Mouse (Mus musculus) erythroblast, embryonic 14.5 days (primary cell): ENCODE data around the gene Olfm1. TPM values are rescaled to one million over a fixed set of nuclear protein-coding genes. Genes with fewer than 3 reads are reported as not detected.

Experiments used
- H3K27me3 ChIP-seq: 2 replicates; pipeline ENCODE4 v1.6.1; 2012; ENCODE audit warnings: inconsistent platforms; ENCODE audit not compliant: control insufficient read depth
- H3K36me3 ChIP-seq: 2 replicates; pipeline ENCODE4 v1.6.1; 2012; ENCODE audit warnings: mild to moderate bottlenecking, inconsistent platforms; ENCODE audit not compliant: control insufficient read depth
- H3K4me1 ChIP-seq: 2 replicates; pipeline ENCODE4 v1.6.1; 2012; ENCODE audit warnings: inconsistent platforms; ENCODE audit not compliant: control insufficient read depth
- H3K4me3 ChIP-seq: replicated peaks from 2 replicates; pipeline ENCODE3; 2012; ENCODE audit warnings: moderate library complexity, mild to moderate bottlenecking, inconsistent platforms
- H3K9me3 ChIP-seq: 2 replicates; pipeline ENCODE4 v1.6.1; 2012; ENCODE audit warnings: low read length, inconsistent platforms, mixed read lengths; ENCODE audit not compliant: control insufficient read depth
- GATA1 ChIP-seq: IDR thresholded peaks from 2 replicates; pipeline ENCODE4 v1.6.1; 2012; ENCODE audit warnings: low read length, inconsistent platforms, mixed read lengths
- TAL1 ChIP-seq: IDR thresholded peaks from 3 replicates; pipeline ENCODE4 v1.6.1; 2012; ENCODE audit warnings: low read length, inconsistent platforms, mixed read lengths
- polyA plus RNA-seq: library from polyadenylated mRNA; stranded (reverse); fragments of >175 nt; gene quantifications from 2 replicates; pipeline ENCODE4 v1.2.3, GENCODE M21; 2012

Olfm1 gene
- polyA plus RNA-seq, 1 experiment, result 0.02 TPM

DNA sequence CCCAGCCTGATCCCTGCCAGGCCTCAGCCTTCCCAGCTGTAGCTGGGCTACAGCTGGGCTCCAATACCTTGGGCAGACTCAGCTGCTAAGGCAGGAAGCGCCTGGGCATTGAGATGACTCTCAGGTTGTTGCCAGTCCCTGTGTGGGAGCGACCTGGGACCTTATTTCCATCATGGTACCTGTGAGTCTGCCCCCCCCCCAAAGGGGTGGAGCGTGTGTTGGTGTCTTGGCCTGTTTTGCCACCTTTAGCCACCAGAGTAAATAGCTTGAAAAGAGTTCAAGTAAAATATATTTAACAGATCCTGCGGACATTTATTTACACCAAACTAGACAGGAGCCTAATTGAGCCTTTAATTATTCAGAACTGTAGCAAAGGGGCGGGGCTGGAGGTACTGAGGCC, 16.4 kb downstream of the Olfm1 start:
- Histone ChIP-seq H3K4me3 (no peak overlapping the region), H3K36me3 (no peaks in the 10 kb centered on the region), H3K27me3 (peaks cover 64% of the 10 kb centered on the region), H3K9me3 (peaks cover 3% of the 10 kb centered on the region; the same call in 1 of the 2 replicates), H3K4me1 (peaks cover 11% of the 10 kb centered on the region)
- no peak for TF ChIP-seq TAL1
- no peak for TF ChIP-seq GATA1

DNA sequence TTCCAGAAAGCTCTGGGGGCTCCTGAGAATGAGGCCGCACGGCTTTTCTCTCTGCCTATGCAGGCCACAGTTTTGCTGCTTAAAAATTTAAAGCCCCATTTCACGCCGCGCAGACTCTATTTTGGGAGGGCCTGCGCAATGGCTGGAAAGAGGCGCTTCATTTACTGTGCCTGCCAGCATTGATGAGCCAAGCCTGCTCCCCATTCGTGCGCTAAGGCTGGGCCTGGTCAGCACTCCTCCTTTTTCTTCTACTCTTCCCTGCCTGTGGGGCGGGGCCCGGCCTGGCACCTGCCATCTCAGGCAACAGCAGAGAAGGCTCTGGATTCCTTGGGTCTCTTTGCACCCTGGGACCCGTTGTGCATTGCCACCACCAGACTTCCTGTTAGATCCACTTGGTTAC, 16.9 kb downstream of the Olfm1 start:
- peaks cover 3% of the 10 kb centered on the region; the same call in 1 of the 2 replicates for H3K9me3 ChIP-seq
- no peak overlapping the region for H3K4me3 ChIP-seq
- H3K36me3 ChIP-seq, result no peaks in the 10 kb centered on the region
- H3K4me1 ChIP-seq, result peaks cover 9% of the 10 kb centered on the region
- TF ChIP-seq GATA1 (no peak), TAL1 (no peak)
- H3K27me3 ChIP-seq, result peaks cover 60% of the 10 kb centered on the region

DNA sequence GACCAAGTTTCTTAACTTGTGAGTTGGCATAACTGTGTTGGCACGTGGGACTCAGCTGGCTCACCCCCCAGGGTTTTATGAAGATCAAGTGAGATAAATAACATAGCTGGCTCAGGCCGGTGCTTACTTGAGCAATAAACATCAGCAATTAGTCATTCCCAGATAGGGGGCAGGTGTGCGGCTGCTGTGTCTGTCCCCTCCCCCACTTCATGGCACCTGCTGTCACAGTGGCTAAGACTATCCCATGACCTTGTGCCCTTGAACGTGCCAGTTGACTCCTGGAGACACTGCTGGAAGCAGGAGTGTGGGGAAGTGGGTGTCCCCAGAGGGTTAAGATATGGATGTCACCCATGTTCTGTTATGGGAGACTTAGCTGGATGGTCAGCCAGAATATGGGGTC, 17.5 kb downstream of the Olfm1 start:
- Histone ChIP-seq H3K27me3 (peaks cover 53% of the 10 kb centered on the region), H3K9me3 (peaks cover 3% of the 10 kb centered on the region; the same call in 1 of the 2 replicates), H3K4me1 (peaks cover 4% of the 10 kb centered on the region), H3K4me3 (no peak overlapping the region), H3K36me3 (no peaks in the 10 kb centered on the region)
- TF ChIP-seq GATA1 (no peak), TAL1 (no peak)

DNA sequence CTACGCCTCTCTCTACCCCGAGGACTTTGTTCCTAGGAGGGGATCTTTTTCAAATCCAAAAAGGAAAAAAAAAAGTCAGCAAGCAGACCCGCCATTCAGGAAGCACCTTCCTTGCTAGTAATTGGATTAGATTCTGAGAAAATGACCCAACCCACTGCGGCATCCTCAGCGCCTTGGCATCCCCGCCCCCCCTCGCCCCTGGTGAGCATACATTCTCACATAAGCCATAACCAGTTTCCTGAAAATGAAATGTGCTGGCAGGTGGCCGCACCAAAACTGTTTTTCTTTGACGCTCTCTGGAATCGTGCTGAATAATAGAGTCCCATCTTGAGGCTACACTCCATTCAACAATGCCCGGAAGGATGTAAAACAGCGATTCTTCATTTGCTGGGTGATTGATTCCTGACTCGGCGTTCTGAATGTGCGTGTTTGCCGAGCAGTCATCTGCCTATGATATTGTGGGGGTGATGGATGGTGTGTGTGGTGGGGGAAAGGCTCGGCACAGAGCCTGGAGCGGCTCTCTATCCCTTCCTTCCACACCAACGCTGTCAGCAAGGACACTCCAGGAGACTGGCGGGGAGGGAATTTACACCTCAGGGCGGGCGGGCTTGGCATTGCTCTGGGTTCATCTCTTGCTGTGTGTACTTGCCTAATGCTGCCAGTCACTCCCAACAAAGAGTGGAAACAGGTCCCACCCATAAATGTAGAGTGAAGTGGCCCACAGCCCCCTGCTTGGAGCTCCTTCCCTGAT, 18.9 kb downstream of the Olfm1 start:
- no peak for TF ChIP-seq GATA1
- TF ChIP-seq TAL1, result no peak
- Histone ChIP-seq H3K27me3 (peaks cover 39% of the 10 kb centered on the region), H3K9me3 (no peaks in the 10 kb centered on the region)

DNA sequence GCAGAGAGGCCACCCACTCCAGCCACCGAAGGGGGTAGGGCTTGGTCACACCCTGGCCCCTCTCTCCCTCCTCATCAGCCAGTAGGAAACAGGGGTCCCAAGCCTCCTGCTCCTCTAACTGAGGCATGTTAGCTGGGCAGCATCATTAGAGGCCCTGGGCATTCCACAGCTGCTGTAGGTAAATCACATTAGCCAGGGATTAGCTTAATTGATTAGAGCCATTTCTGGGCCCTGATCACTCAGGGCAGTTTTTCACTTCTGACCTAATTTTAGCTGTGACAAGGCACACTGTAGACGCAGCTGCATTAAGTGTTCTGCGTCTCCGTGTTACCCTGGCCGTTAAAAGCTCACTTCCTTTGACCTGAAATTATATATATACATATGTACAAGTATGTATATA, 20.1 kb downstream of the Olfm1 start:
- Histone ChIP-seq H3K27me3 (peaks cover 27% of the 10 kb centered on the region), H3K4me3 (no peak overlapping the region), H3K36me3 (no peaks in the 10 kb centered on the region), H3K4me1 (no peaks in the 10 kb centered on the region), H3K9me3 (no peaks in the 10 kb centered on the region)
- TF ChIP-seq TAL1, result no peak
- TF ChIP-seq GATA1, result no peak

More for the DNA sequence above, 18.9 kb downstream of the Olfm1 start:
- H3K4me3 ChIP-seq, result no peak overlapping the region
- no peaks in the 10 kb centered on the region for H3K4me1 ChIP-seq
- no peaks in the 10 kb centered on the region for H3K36me3 ChIP-seq

DNA sequence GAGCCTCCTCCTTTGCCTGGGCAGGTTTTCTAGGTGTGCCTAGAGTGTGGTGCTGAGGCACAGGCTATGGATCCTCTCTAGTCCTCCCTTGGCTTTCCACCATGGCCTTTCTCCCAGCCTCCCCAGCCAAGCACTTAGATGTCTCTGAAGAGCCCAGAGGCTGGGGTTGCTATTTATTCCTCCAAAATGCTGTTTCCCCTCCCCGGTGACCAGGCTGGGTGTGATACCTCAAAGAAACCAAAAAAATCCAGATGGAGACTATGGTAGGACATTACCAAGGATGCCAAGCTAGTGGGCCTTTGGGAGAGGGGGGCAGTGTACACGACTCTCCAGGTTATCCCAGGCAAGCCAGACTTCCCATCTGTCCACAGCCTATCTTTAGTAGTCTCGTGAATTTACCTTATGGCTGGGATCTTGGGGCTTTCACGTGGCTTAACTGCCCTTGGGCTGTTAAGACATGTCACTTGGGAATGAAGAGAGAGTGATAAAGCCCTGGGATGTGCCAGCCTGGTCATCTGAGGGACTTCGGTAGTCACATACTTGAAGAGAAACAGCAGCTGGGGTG, 23.5 kb downstream of the Olfm1 start:
- Histone ChIP-seq H3K27me3 (peaks cover 13% of the 10 kb centered on the region), H3K4me3 (no peak overlapping the region), H3K9me3 (no peaks in the 10 kb centered on the region), H3K4me1 (no peaks in the 10 kb centered on the region), H3K36me3 (no peaks in the 10 kb centered on the region)
- TF ChIP-seq TAL1 (no peak), GATA1 (no peak)

GRCm38 (mm10) chr2:28217783-28218182, 25.0 kb downstream of the Olfm1 start:
- no peak for TF ChIP-seq TAL1
- no peak for TF ChIP-seq GATA1
- Histone ChIP-seq H3K4me1 (no peaks in the 10 kb centered on the region), H3K4me3 (no peak overlapping the region), H3K9me3 (no peaks in the 10 kb centered on the region), H3K36me3 (no peaks in the 10 kb centered on the region), H3K27me3 (0 out of 2 replicates have a peak, but pooled peaks cover under 1% of the 10 kb centered on the region)

DNA sequence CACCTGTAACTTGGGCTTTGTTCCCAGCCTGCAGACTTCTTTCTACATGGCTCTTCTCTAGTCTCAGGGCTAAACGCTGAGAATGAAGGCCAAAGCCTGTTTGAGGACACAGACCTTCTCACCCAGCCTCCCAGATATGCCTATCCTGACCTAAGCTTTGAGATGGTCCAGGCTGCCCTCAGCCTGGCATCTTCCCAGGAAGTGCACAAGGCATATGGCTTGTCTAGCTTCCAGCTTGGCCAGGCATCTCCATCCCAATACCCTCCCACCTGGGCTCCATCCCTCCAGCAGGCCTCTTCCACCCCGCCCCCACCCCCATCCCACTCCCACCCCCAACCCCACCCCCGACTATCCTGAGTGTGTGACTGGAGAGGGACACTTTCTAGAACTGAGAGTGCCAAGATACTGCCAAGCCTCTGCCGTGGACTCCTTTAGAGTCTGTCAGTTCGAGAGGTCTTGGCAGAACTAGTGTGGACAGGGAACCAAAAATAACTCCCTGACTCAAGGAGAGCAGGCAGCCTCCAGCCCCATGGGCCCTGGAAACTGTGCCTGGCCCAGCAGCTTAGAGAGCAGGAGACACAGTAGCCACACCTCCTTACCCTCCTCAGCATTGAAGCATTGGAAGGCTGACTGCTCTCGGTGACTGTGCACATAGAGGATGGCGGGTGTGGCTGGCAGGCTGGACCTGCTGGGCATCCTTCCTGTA, 26.0 kb downstream of the Olfm1 start:
- Histone ChIP-seq H3K4me1 (no peaks in the 10 kb centered on the region), H3K4me3 (no peak overlapping the region)

DNA sequence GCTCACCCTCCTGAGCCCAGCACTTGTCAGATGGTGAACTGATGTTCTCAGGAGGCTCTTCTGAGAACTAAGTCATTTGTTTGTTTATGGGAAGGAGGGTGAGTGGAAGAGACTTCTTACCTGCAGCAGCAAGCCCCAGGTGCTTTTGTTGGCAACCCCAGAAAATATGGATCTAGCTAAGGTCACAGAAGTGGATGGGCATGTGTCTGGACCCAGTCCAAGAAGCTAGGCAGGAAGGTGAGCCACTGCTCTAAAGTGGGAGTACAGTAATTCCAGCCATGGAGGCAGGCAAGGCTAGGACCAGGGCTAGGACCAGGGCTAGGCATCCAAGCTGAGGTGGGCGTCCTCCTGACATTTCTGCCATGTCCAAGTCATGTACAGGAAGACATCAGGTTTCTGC, 26.8 kb downstream of the Olfm1 start:
- no peaks in the 10 kb centered on the region for H3K36me3 ChIP-seq
- no peaks in the 10 kb centered on the region for H3K4me1 ChIP-seq
- H3K27me3 ChIP-seq, result no peaks in the 10 kb centered on the region
- H3K9me3 ChIP-seq, result no peaks in the 10 kb centered on the region
- H3K4me3 ChIP-seq, result no peak overlapping the region
- TF ChIP-seq TAL1 (no peak), GATA1 (no peak)

More for the DNA sequence above, 26.0 kb downstream of the Olfm1 start:
- TF ChIP-seq TAL1 (no peak), GATA1 (no peak)
- no peaks in the 10 kb centered on the region for H3K36me3 ChIP-seq
- no peaks in the 10 kb centered on the region for H3K27me3 ChIP-seq
- H3K9me3 ChIP-seq, result no peaks in the 10 kb centered on the region
